Mouse (Mus musculus): ENCODE data around the gene Bcl2l14.

DNA sequence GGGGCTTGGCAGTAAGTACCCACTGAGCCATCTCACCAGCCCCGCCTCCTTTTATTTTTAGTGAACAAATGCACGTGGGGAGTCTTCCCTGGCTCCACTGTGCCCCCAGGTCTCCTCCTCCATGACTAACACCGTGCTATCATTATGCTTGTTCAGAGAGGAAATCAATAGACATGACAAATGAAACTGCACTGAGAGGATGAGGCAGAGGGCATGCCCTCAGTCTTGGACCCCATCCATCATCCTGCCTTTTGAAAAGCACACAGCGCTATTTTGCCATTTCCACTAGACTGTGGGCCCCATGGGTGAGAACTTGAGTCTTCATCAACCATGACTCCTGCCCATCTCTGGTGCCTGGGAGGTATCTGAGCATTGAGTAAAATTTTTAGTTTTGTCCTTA lies 35.5 kb downstream of the Bcl2l14 start:
- TF ChIP-seq GATA1 (IDR thresholded peaks at IDR 0.05; ENCODE audit: borderline replicate concordance, low read length) (no peak), FLI1 (IDR thresholded peaks at IDR 0.05; ENCODE audit: low read length) (no peak)

Measured in megakaryocyte, embryonic 14.5 days (primary cell).